Mouse (Mus musculus) MEL (cell line): ENCODE results near the gene Chd9.

ENCODE experiments used
- BHLHE40 ChIP-seq: IDR thresholded peaks from 2 replicates; pipeline ENCODE4 v1.6.1; 2012; ENCODE audit warnings: low read depth, mild to moderate bottlenecking, inconsistent platforms, low read length, improper control_type of control experiment, borderline replicate concordance
- GABPA ChIP-seq: IDR thresholded peaks from 2 replicates; pipeline ENCODE4 v1.6.1; 2012; ENCODE audit warnings: low read depth, mild to moderate bottlenecking, inconsistent platforms, low read length, improper control_type of control experiment, moderate library complexity
- GATA1 ChIP-seq: IDR thresholded peaks from 2 replicates; pipeline ENCODE4 v1.6.1; 2011; ENCODE audit warnings: low read depth, low read length, improper control_type of control experiment
- USF1 ChIP-seq: IDR thresholded peaks from 2 replicates; pipeline ENCODE4 v1.6.1; 2014; ENCODE audit warnings: low read depth, mild to moderate bottlenecking, inconsistent platforms, low read length, improper control_type of control experiment, moderate library complexity

GRCm38 (mm10) chr8:90923158-90923905 is 95.2 kb downstream of the Chd9 start:
- TF ChIP-seq GABPA (no peak), USF1 (no peak), BHLHE40 (peak; percentile 89), GATA1 (0 out of 2 replicates have a peak, but pooled peaks have one; percentile 4)
